Mouse (Mus musculus): ENCODE data around the gene Camk2n1.
"Not testable (repeated sequence)": the region's sequence is repeated elsewhere in the genome, so short reads cannot be mapped to it uniquely, and the experiment has no call there.

The Camk2n1 gene

GRCm38 (mm10) chr4:138453753-138454570 is at the start of gene Camk2n1:
Gene Camk2n1, plus strand, starts transcription at chr4:138454314.
- DNase-seq (ENCODE audit: low spot score in 2 of 2) = peak; percentile 82

- DNase-seq (ENCODE audit: low spot score in 2 of 2) = no peak
These were observed 49.3 kb upstream of the Camk2n1 start for GRCm38 (mm10) chr4:138404806-138405205.

- no peak for DNase-seq (ENCODE audit: low spot score in 2 of 2)
These were observed 46.5 kb upstream of the Camk2n1 start for GRCm38 (mm10) chr4:138407479-138408194.

GRCm38 (mm10) chr4:138411011-138411410 is 43.1 kb upstream of the Camk2n1 start:
- no peak for DNase-seq (ENCODE audit: low spot score in 2 of 2)

- DNase-seq (ENCODE audit: low spot score in 2 of 2) = no peak
These were observed 42.5 kb upstream of the Camk2n1 start for GRCm38 (mm10) chr4:138411504-138412121.

- peak; percentile 74 to 77 for DNase-seq (ENCODE audit: low spot score in 2 of 2)
These were observed 39.4 kb upstream of the Camk2n1 start for GRCm38 (mm10) chr4:138414725-138415124.

- peak; percentile 70 to 76 for DNase-seq (ENCODE audit: low spot score in 2 of 2)
These were observed 38.1 kb upstream of the Camk2n1 start for GRCm38 (mm10) chr4:138415991-138416390.

GRCm38 (mm10) chr4:138416414-138416813 is 37.7 kb upstream of the Camk2n1 start:
- DNase-seq (ENCODE audit: low spot score in 2 of 2) = no peak

- DNase-seq (ENCODE audit: low spot score in 2 of 2) = no peak
These were observed 36.2 kb upstream of the Camk2n1 start for GRCm38 (mm10) chr4:138417882-138418281.

GRCm38 (mm10) chr4:138418340-138418957 is 35.7 kb upstream of the Camk2n1 start:
- peak in 1 of 2 experiments; percentile 28 for DNase-seq (ENCODE audit: low spot score in 2 of 2)

- no peak for DNase-seq (ENCODE audit: low spot score in 2 of 2)
These were observed 29.1 kb upstream of the Camk2n1 start for GRCm38 (mm10) chr4:138425028-138425427.

- DNase-seq (ENCODE audit: low spot score in 2 of 2) = not testable (repeated sequence)
These were observed 28.5 kb upstream of the Camk2n1 start for GRCm38 (mm10) chr4:138425604-138426003.

- peak; percentile 96 to 97 for DNase-seq (ENCODE audit: low spot score in 2 of 2)
These were observed 27.1 kb upstream of the Camk2n1 start for GRCm38 (mm10) chr4:138426778-138427705.

GRCm38 (mm10) chr4:138429778-138430177 is 24.3 kb upstream of the Camk2n1 start:
- DNase-seq (ENCODE audit: low spot score in 2 of 2) = no peak

GRCm38 (mm10) chr4:138431340-138431739 is 22.8 kb upstream of the Camk2n1 start:
- DNase-seq (ENCODE audit: low spot score in 2 of 2) = no peak

- DNase-seq (ENCODE audit: low spot score in 2 of 2) = peak; percentile 96 to 98
These were observed 19.5 kb upstream of the Camk2n1 start, which contains the start of gene Mul1 for GRCm38 (mm10) chr4:138434347-138435316. Gene Mul1, plus strand, starts transcription at chr4:138434671.

GRCm38 (mm10) chr4:138440062-138440461 is 14.1 kb upstream of the Camk2n1 start:
- no peak for DNase-seq (ENCODE audit: low spot score in 2 of 2)

- DNase-seq (ENCODE audit: low spot score in 2 of 2) = no peak
These were observed 9.2 kb upstream of the Camk2n1 start for GRCm38 (mm10) chr4:138444941-138445340.

GRCm38 (mm10) chr4:138446981-138447380 is 7.1 kb upstream of the Camk2n1 start:
- DNase-seq (ENCODE audit: low spot score in 2 of 2) = no peak

- peak; percentile 95 to 98 for DNase-seq (ENCODE audit: low spot score in 2 of 2)
These were observed 6.7 kb upstream of the Camk2n1 start for GRCm38 (mm10) chr4:138447387-138447786.
